Mouse (Mus musculus) intestine, embryonic 15.5 days (tissue): ENCODE results near the gene Plcl1. TPM values are rescaled to one million over a fixed set of nuclear protein-coding genes. Genes with fewer than 3 reads are reported as not detected.

Experiments used
- ATAC-seq: fragments of 200-750 bp; cut with Nextera tagmentation; 2 replicates; pipeline ENCODE4 v1.8.0; 2017; ENCODE audit warnings: moderate TSS enrichment, moderate library complexity
- H3K27ac ChIP-seq: fragments of 300-500 bp; sonication (generic); 2 replicates; pipeline ENCODE4 v1.5.1; 2015; ENCODE audit warnings: mild to moderate bottlenecking, inconsistent platforms
- H3K27me3 ChIP-seq: fragments of 300-500 bp; sonication (generic); replicated peaks from 2 replicates; pipeline ENCODE4 v1.6.1; 2015; ENCODE audit warnings: inconsistent platforms
- H3K36me3 ChIP-seq: fragments of 300-500 bp; sonication (generic); 2 replicates; pipeline ENCODE4 v1.6.1; 2015; ENCODE audit warnings: inconsistent platforms
- H3K4me1 ChIP-seq: fragments of 300-500 bp; sonication (generic); replicated peaks from 2 replicates; pipeline ENCODE4 v1.6.1; 2015; ENCODE audit warnings: inconsistent platforms
- H3K4me2 ChIP-seq: fragments of 300-500 bp; sonication (generic); replicated peaks from 2 replicates; pipeline ENCODE4 v1.6.1; 2015; ENCODE audit warnings: mild to moderate bottlenecking, inconsistent platforms
- H3K4me3 ChIP-seq: fragments of 300-500 bp; sonication (generic); replicated peaks from 2 replicates; pipeline ENCODE4 v1.5.1; 2015; ENCODE audit warnings: inconsistent platforms
- H3K9ac ChIP-seq: fragments of 300-500 bp; sonication (generic); 2 replicates; pipeline ENCODE4 v1.6.1; 2015; ENCODE audit warnings: inconsistent platforms
- H3K9me3 ChIP-seq: fragments of 300-500 bp; sonication (generic); 2 replicates; pipeline ENCODE4 v1.6.1; 2016; ENCODE audit warnings: inconsistent platforms
- WGBS: fragments of 180-500 bp; shearing (Covaris S2); methylation state at CpG from one replicate; pipeline ENCODE4 v1.1.7; 2015; 5-methylcytosine and 5-hydroxymethylcytosine counted together
- polyA plus RNA-seq: library from polyadenylated mRNA; unstranded; fragments of >200 nt; fragmentation: Nextera tagmentation; extraction: Ambion mirVana; gene quantifications from 2 replicates; pipeline ENCODE4 v1.2.1, GENCODE M21; 2015

Gene Plcl1
- polyA plus RNA-seq, 1 experiment from 2014 or later, result 1.6 TPM

DNA sequence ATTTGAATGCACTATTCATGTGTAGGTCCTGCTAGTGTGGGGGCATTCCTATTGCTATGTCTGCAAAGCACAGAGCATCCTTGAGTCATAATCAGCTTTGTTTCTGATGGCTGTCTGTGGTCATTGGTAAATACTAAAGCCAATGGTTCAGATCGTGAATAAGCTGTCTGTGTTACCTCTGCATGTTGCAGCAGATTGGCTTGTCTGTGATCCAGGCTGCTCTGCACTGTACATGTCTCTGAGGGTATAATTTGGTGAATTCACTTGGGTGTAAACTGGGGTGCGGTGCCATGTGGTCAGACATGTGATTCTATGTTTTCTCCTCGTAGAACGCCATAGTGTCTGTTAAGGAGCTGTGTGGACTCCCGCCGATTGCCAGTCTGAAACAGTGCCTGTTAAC lies 295.9 kb downstream of the Plcl1 start:
- H3K9me3 ChIP-seq, result no peaks in the 10 kb centered on the region
- H3K27me3 ChIP-seq, result no peaks in the 10 kb centered on the region
- H3K9ac ChIP-seq, result no peak overlapping the region
- 77% methylated on average over 6 of the region's 6 CpGs for WGBS
- no peak overlapping the region for H3K4me3 ChIP-seq
- H3K27ac ChIP-seq, result no peak overlapping the region
- H3K4me1 ChIP-seq, result no peaks in the 10 kb centered on the region
- no peak for ATAC-seq
- no peak overlapping the region for H3K4me2 ChIP-seq
- H3K36me3 ChIP-seq, result no peaks in the 10 kb centered on the region

DNA sequence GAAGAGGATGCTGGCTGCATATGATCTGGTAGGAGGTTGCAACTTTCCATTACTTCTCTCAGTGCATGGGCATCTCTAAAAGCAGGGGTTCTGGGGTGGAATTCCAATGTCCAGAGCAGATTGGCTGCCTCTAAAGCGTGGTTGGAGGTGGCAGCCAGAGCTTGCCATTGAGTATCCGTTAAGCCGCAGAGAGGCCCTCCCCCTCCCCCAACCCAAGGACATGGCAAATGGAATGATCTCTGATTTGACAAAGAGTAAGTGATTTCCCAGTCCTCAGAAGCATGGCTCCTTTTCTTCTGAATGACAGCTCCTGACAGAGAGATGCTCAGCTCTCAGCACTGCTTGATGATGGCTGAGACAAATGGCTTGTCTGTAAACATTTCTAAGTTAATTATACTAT lies 296.4 kb downstream of the Plcl1 start:
- no peaks in the 10 kb centered on the region for H3K27me3 ChIP-seq
- no peak overlapping the region for H3K4me3 ChIP-seq
- no peak for ATAC-seq
- 72% methylated on average over 3 of the region's 3 CpGs for WGBS
- no peaks in the 10 kb centered on the region for H3K9me3 ChIP-seq
- no peak overlapping the region for H3K9ac ChIP-seq
- H3K36me3 ChIP-seq, result no peaks in the 10 kb centered on the region
- no peak overlapping the region for H3K27ac ChIP-seq
- no peaks in the 10 kb centered on the region for H3K4me1 ChIP-seq
- no peak overlapping the region for H3K4me2 ChIP-seq

DNA sequence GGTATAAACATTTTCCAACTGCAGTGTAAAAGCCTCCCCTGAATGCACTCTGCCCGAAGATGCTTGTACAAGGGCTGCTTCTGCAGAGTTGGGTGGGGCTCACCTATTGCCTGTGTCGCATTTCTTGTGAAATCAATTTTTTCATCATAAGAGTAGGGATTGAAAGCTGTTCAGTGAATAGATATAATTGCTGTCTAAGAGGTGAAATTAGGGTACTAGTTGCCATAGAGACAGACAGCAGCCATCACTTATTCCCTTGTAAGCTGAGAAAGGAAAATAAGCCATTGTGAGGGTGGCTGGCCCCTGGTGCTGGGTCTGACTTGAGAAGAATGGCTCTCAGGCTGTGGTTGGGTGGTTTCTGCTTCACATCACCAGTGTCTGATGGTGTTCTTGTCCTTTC lies 299.0 kb downstream of the Plcl1 start:
- ATAC-seq, result no peak

DNA sequence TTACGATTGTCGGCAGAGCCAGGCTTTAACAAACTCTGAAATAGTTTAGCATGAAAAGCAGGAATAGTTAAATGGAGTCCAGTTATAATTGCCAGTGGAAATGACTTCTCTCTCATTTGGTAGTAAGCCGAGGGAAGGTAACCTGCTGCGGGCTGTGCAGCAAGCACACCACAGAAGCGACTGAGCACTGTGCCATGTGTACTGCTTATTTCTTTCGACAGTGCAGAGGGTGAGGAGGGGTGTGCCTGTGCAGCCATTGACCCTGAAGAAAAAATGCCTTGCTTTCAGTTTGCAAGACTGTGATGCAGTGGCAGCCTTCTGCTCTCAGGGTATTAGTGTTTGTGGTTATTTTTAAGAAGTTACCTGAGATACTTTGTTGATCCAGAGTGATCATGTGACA lies 299.5 kb downstream of the Plcl1 start:
- no peak for ATAC-seq
- Histone ChIP-seq H3K4me3 (no peak overlapping the region), H3K9ac (no peak overlapping the region), H3K4me2 (no peak overlapping the region), H3K27ac (no peak overlapping the region), H3K9me3 (no peaks in the 10 kb centered on the region), H3K4me1 (no peaks in the 10 kb centered on the region), H3K36me3 (no peaks in the 10 kb centered on the region), H3K27me3 (no peaks in the 10 kb centered on the region)
- WGBS, result 83% methylated on average over 6 of the region's 6 CpGs

More for the DNA sequence above, 299.0 kb downstream of the Plcl1 start:
- Histone ChIP-seq H3K4me2 (no peak overlapping the region), H3K4me1 (no peaks in the 10 kb centered on the region), H3K9ac (no peak overlapping the region), H3K27me3 (no peaks in the 10 kb centered on the region), H3K4me3 (no peak overlapping the region), H3K27ac (no peak overlapping the region), H3K9me3 (no peaks in the 10 kb centered on the region), H3K36me3 (no peaks in the 10 kb centered on the region)
- 60% methylated on average over 2 of the region's 2 CpGs for WGBS

DNA sequence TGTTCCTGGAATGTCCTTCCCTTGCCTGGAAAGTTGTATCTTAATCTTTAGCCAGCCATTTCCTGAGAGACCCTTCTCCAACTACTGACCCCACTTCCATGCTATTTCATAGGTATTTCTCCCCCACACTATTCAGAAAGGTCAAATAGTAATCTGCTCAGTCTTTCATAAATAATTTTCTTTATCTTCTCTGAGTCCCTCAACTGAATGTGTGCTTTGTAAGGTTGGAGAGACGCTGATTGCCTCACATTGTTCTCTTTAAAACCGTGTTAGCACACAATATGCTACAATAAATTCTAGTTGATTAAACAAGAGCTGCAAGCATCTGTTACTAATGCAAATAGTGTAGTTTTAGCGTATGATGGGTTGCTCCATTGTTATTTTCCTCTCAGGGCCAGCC lies 300.0 kb downstream of the Plcl1 start:
- no peak overlapping the region for H3K27ac ChIP-seq

DNA sequence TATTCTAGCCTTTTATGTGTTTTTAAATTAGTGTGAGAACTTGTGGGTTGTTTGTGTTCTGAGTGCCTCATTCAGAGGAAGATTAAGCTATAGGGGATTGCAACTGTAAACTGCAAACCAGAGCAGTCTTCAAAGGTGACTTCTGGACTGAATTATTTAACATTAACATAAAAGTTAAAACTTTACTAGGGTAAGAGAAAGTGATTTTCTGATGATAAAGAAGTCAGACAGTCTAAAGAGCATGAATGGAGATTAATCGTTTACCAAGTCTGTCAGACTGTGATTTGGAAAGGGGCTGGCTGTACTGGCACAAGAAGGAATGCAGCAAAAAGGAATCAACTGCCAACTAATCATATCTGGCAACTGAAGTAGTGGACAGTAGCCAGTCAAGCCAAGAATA lies 301.2 kb downstream of the Plcl1 start:
- no peak overlapping the region for H3K4me3 ChIP-seq
- no peak overlapping the region for H3K9ac ChIP-seq
- no peaks in the 10 kb centered on the region for H3K4me1 ChIP-seq
- ATAC-seq, result peak; percentile 56; the same call in 1 of the 2 replicates
- no peaks in the 10 kb centered on the region for H3K36me3 ChIP-seq
- 47% methylated on average over 1 of the region's 1 CpGs for WGBS
- H3K9me3 ChIP-seq, result no peaks in the 10 kb centered on the region
- H3K27me3 ChIP-seq, result no peaks in the 10 kb centered on the region
- no peak overlapping the region for H3K27ac ChIP-seq
- no peak overlapping the region for H3K4me2 ChIP-seq

More for the DNA sequence above, 300.0 kb downstream of the Plcl1 start:
- Histone ChIP-seq H3K36me3 (no peaks in the 10 kb centered on the region), H3K27me3 (no peaks in the 10 kb centered on the region), H3K9me3 (no peaks in the 10 kb centered on the region), H3K4me3 (no peak overlapping the region), H3K4me1 (no peaks in the 10 kb centered on the region), H3K4me2 (no peak overlapping the region), H3K9ac (no peak overlapping the region)
- ATAC-seq, result no peak
- 70% methylated on average over 3 of the region's 3 CpGs for WGBS

DNA sequence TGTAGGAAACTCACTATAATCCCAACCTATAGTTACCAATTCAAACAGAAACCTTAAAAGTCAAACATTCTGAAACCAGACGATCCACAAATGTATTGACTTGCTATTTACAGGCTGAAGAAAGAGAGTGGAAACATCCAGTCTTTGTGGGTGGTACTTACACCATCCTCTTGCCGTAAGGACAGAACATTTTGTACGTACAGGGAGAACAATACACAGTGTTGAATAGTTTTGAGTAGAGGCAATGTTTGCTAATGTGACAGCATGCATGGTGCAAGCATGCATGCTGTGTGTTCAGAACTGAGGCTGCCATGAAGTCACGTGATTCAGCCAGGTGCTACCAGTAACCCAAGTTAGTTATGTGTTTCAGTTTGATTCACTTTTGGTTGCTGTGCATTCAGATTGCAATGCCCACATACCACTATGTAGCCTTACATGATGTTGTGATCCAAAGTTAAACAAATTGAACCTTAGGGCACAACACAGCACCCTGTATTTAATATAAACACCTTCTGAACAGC lies 311.6 kb downstream of the Plcl1 start:
- 67% methylated on average over 4 of the region's 4 CpGs for WGBS
- Histone ChIP-seq H3K27ac (no peak overlapping the region), H3K9ac (no peak overlapping the region), H3K4me3 (no peak overlapping the region), H3K36me3 (no peaks in the 10 kb centered on the region), H3K9me3 (no peaks in the 10 kb centered on the region), H3K4me1 (no peaks in the 10 kb centered on the region), H3K27me3 (no peaks in the 10 kb centered on the region), H3K4me2 (no peak overlapping the region)
- ATAC-seq, result no peak

DNA sequence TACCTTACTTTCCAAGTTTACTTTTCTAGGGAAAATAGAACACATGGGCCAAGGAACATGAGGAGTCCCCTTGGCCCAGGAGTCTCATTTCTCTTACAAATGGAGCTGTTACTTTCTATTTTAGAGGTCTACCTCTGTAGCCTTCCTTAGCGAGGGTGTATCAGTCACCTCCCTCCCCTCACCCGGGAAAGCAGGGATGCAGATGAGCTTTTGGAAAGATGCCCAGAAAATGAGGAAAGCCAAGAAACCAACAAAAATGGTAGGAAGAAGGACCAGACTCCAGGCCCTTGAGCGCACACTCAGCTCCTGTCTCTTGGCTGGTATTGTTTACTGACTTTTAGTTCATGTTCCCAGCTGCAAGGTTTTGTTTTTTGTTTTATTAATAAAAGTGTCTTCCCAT lies 319.7 kb downstream of the Plcl1 start:
- Histone ChIP-seq H3K27ac (no peak overlapping the region), H3K4me3 (no peak overlapping the region), H3K4me1 (no peaks in the 10 kb centered on the region), H3K9me3 (no peaks in the 10 kb centered on the region), H3K36me3 (no peaks in the 10 kb centered on the region), H3K27me3 (no peaks in the 10 kb centered on the region), H3K4me2 (no peak overlapping the region), H3K9ac (no peak overlapping the region)
- WGBS, result 41% methylated on average over 3 of the region's 3 CpGs
- no peak for ATAC-seq

DNA sequence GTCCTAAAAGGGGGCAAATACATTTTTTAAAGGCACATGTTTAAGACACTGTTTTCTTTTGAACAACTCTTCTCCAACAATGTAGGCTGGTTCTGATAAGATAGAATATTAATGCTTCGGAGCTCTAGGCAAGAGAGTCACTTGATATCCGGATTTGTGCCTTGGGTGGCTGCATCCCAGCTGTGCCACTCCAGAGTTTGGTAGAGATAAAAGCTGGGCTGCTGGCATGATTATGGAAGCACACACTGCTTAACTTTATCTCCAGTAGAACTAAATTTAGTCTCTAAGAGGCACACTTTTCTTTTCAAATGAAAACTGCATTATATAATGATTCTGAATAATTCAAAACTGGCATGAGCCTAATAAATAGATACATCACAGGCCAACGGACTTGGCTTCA lies 323.6 kb downstream of the Plcl1 start:
- H3K4me1 ChIP-seq, result no peaks in the 10 kb centered on the region
- H3K4me2 ChIP-seq, result no peak overlapping the region
- no peak overlapping the region for H3K27ac ChIP-seq
- no peaks in the 10 kb centered on the region for H3K27me3 ChIP-seq
- no peaks in the 10 kb centered on the region for H3K9me3 ChIP-seq
- ATAC-seq, result no peak
- WGBS, result 91% methylated on average over 3 of the region's 3 CpGs
- no peaks in the 10 kb centered on the region for H3K36me3 ChIP-seq
- no peak overlapping the region for H3K4me3 ChIP-seq
- H3K9ac ChIP-seq, result no peak overlapping the region

DNA sequence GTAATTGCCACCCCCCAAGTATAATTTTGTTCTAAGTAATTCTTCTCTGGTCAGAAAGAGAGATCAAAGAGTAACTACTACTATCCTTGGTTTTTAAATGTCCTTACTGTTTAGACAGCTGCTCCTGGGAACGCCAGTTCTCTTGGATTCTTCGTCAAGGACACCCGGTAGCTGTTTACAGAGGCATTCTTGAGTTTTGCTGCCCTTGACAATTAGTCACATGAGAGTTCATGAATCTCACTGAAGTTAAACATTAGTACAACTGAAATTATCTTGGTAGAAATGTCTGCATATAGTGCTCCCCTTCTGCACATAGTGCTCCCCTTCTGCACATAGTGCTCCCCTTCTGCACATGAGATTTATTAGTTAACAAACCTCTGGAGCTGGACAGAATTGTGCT lies 327.2 kb downstream of the Plcl1 start:
- Histone ChIP-seq H3K27me3 (no peaks in the 10 kb centered on the region), H3K4me3 (no peak overlapping the region), H3K36me3 (no peaks in the 10 kb centered on the region), H3K27ac (no peak overlapping the region), H3K9me3 (no peaks in the 10 kb centered on the region), H3K9ac (no peak overlapping the region), H3K4me2 (no peak overlapping the region), H3K4me1 (no peaks in the 10 kb centered on the region)
- ATAC-seq, result no peak
- 40% methylated on average over 3 of the region's 3 CpGs for WGBS

DNA sequence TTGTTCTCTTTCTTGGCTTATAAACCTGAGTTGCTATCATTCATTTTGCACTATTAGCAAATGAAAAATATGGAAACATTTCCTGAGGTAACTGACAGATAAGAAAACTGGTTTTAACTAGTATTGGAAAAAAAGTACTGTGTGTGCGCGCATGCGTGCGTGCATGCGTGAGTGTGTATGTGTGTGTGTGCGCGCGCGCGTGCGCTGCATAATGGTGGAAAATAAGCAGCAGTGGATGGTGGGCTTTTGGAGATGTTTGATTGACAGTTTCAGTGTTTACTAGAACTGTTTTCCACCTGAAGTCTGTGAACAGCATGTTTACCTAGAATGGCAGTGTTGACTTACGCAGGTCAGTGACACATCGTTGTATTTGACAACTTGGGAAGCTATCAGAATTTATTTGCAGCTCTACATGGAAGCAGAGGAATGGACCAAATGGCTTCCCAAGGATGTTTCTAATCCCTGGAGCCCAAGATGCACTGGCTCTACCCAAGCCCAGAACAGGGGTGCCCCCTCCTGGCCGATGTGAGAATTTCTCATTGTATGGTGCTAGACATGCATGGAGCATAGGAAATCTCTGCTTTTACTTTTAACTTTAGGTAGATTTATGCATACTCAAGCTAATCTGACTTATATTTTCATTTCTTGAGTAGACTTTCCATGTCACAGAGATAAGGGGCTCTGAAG lies 330.5 kb downstream of the Plcl1 start:
- WGBS, result 84% methylated on average over 14 of the region's 14 CpGs
- no peak overlapping the region for H3K27ac ChIP-seq
- H3K27me3 ChIP-seq, result no peaks in the 10 kb centered on the region
- peak; percentile 67 for ATAC-seq
- H3K4me2 ChIP-seq, result no peak overlapping the region
- no peaks in the 10 kb centered on the region for H3K4me1 ChIP-seq
- H3K36me3 ChIP-seq, result no peaks in the 10 kb centered on the region
- no peaks in the 10 kb centered on the region for H3K9me3 ChIP-seq
- no peak overlapping the region for H3K4me3 ChIP-seq
- H3K9ac ChIP-seq, result no peak overlapping the region

DNA sequence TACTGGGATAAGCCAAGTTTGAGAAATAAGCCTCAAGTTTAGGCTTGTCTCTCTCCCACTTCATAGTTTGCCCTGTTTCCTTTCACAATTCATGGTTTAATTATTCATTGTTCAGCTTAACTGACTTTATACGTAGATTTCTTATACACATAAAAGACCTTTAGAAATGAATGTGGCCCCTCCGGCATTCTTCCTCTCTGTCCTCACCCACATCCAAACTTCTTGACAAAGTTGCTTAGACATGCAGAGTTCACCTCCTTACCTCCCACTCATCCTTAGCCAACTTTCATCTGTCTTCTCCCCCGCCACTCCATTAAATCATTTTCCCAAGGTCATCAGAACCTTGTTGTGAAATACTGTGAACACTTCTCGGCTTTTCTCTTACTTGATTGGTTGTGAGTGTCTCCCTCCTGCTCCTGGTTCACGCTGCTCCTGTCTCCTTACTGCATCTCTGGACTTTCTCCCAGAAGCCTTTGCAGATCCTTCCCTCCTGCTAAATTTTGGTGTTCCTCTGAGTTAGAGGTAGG lies 331.1 kb downstream of the Plcl1 start:
- Histone ChIP-seq H3K27ac (no peak overlapping the region), H3K27me3 (no peaks in the 10 kb centered on the region), H3K4me3 (no peak overlapping the region), H3K4me1 (no peaks in the 10 kb centered on the region), H3K4me2 (no peak overlapping the region), H3K9me3 (no peaks in the 10 kb centered on the region), H3K36me3 (no peaks in the 10 kb centered on the region), H3K9ac (no peak overlapping the region)
- ATAC-seq, result no peak
- WGBS, result 58% methylated on average over 5 of the region's 5 CpGs

DNA sequence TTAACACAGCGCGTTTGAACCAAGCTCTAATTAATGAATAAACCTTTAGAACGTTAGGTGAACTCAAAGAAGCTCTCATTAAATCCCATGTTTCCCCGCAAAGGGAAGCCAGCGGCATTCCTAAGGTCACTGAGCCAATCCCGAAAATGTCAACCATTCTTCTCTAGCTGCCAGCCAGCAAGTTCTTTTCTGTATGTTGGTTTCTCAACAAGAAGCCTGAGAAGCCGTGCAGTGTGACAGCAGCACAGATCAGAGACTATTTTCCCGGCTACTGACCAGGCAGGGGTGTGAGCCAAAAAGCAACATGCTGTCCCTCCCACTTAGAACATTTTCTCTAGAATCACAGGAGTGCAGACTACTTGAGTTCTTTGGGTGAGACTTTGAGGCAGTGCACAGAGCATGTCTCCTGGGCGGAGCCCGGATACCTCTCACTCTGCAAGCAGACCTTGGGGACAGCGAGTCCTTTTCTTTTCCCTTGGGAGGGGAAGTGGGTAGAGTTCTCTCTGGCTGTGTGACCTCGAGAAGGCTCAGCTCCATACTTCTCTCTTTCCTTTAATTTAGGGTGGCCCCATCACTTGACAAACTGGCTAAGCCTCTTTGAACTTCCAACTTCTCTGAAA lies 333.1 kb downstream of the Plcl1 start:
- Histone ChIP-seq H3K4me3 (no peak overlapping the region), H3K4me1 (no peaks in the 10 kb centered on the region), H3K27ac (no peak overlapping the region), H3K9ac (no peak overlapping the region), H3K27me3 (no peaks in the 10 kb centered on the region), H3K9me3 (no peaks in the 10 kb centered on the region), H3K4me2 (no peak overlapping the region), H3K36me3 (no peaks in the 10 kb centered on the region)
- 66% methylated on average over 12 of the region's 12 CpGs for WGBS
- ATAC-seq, result no peak
